Mouse (Mus musculus) midbrain, embryonic 12.5 days (tissue): Measurements from ENCODE around the gene Tsc1. TPM values are rescaled to one million over a fixed set of nuclear protein-coding genes. Genes with fewer than 3 reads are reported as not detected.

Source experiments
- ATAC-seq: fragments of 200-750 bp; cut with Nextera tagmentation; 2 replicates; pipeline ENCODE4 v1.8.0; 2017; ENCODE audit warnings: low read depth, moderate TSS enrichment, moderate library complexity; ENCODE audit not compliant: low FRiP score
- H3K27ac ChIP-seq: fragments of 300-500 bp; sonication (generic); replicated peaks from 2 replicates; pipeline ENCODE4 v1.5.1; 2016; ENCODE audit warnings: mild to moderate bottlenecking
- H3K27me3 ChIP-seq: fragments of 300-500 bp; sonication (generic); 2 replicates; pipeline ENCODE4 v1.6.1; 2016; ENCODE audit warnings: mild to moderate bottlenecking
- H3K36me3 ChIP-seq: fragments of 300-500 bp; sonication (generic); 2 replicates; pipeline ENCODE4 v1.6.1; 2016
- H3K4me1 ChIP-seq: fragments of 300-500 bp; sonication (generic); 2 replicates; pipeline ENCODE4 v1.6.1; 2016
- H3K4me2 ChIP-seq: fragments of 300-500 bp; sonication (generic); replicated peaks from 2 replicates; pipeline ENCODE4 v1.6.1; 2016; ENCODE audit warnings: mild to moderate bottlenecking, moderate library complexity
- H3K4me3 ChIP-seq: fragments of 300-500 bp; sonication (generic); 2 replicates; pipeline ENCODE4 v1.5.1; 2016; ENCODE audit warnings: mild to moderate bottlenecking
- H3K9ac ChIP-seq: fragments of 300-500 bp; sonication (generic); replicated peaks from 2 replicates; pipeline ENCODE4 v1.6.1; 2016; ENCODE audit warnings: mild to moderate bottlenecking, moderate library complexity
- H3K9me3 ChIP-seq: fragments of 300-500 bp; sonication (generic); 2 replicates; pipeline ENCODE4 v1.6.1; 2016; ENCODE audit warnings: mild to moderate bottlenecking
- WGBS: fragments of 180-500 bp; shearing (Covaris S2); methylation state at CpG from one replicate; pipeline ENCODE4 v1.1.7; 2016; 5-methylcytosine and 5-hydroxymethylcytosine counted together
- polyA plus RNA-seq: library from polyadenylated mRNA; unstranded; fragments of >200 nt; fragmentation: Nextera tagmentation; extraction: Ambion mirVana; gene quantifications from 2 replicates; pipeline ENCODE4 v1.2.1, GENCODE M21; 2016

Tsc1 gene
- 33.8 and 35.1 TPM in 2 replicates for polyA plus RNA-seq

GRCm38 (mm10) chr2:28640461-28641424, at the start of gene Tsc1:
Gene Tsc1 (plus strand): TSS chr2:28641228.
- H3K27ac ChIP-seq, result peak within 1 kb of the TSS; percentile 93
- peak within 1 kb of the TSS; percentile 100 for H3K4me3 ChIP-seq
- H3K9ac ChIP-seq, result peak within 1 kb of the TSS; percentile 94
- WGBS, result 3% methylated on average over 43 of the region's 47 CpGs
- no peaks in the 10 kb centered on the region for H3K9me3 ChIP-seq
- no peaks in the 10 kb centered on the region for H3K36me3 ChIP-seq
- ATAC-seq, result peak; percentile 95
- H3K4me1 ChIP-seq, result peaks cover 25% of the 10 kb centered on the region
- no peaks in the 10 kb centered on the region; the same call in 1 of the 2 replicates for H3K27me3 ChIP-seq
- H3K4me2 ChIP-seq, result peak within 1 kb of the TSS; percentile 86

GRCm38 (mm10) chr2:28591479-28591878, 49.5 kb upstream of the Tsc1 start:
- H3K9ac ChIP-seq, result no peak overlapping the region
- H3K9me3 ChIP-seq, result no peaks in the 10 kb centered on the region
- H3K4me1 ChIP-seq, result no peaks in the 10 kb centered on the region
- H3K27me3 ChIP-seq, result peaks cover 16% of the 10 kb centered on the region
- no peak overlapping the region for H3K4me3 ChIP-seq
- H3K36me3 ChIP-seq, result no peaks in the 10 kb centered on the region
- WGBS, result 88% methylated on average over 2 of the region's 2 CpGs
- no peak overlapping the region for H3K27ac ChIP-seq
- H3K4me2 ChIP-seq, result no peak overlapping the region
- no peak for ATAC-seq

GRCm38 (mm10) chr2:28592809-28593208, 48.2 kb upstream of the Tsc1 start:
- H3K27me3 ChIP-seq, result peaks cover 16% of the 10 kb centered on the region
- no peaks in the 10 kb centered on the region for H3K36me3 ChIP-seq
- H3K9me3 ChIP-seq, result no peaks in the 10 kb centered on the region
- no peaks in the 10 kb centered on the region for H3K4me1 ChIP-seq
- 8% methylated on average over 15 of the region's 15 CpGs for WGBS
- no peak overlapping the region for H3K4me2 ChIP-seq
- no peak overlapping the region for H3K27ac ChIP-seq
- no peak overlapping the region for H3K9ac ChIP-seq
- no peak overlapping the region for H3K4me3 ChIP-seq
- no peak for ATAC-seq

GRCm38 (mm10) chr2:28596021-28596420, 45.0 kb upstream of the Tsc1 start:
- WGBS, result 86% methylated on average over 7 of the region's 7 CpGs
- H3K4me3 ChIP-seq, result no peak overlapping the region
- H3K4me1 ChIP-seq, result peaks cover 8% of the 10 kb centered on the region; the same call in 1 of the 2 replicates
- H3K9ac ChIP-seq, result no peak overlapping the region
- H3K27me3 ChIP-seq, result peaks cover 9% of the 10 kb centered on the region
- ATAC-seq, result no peak
- H3K9me3 ChIP-seq, result no peaks in the 10 kb centered on the region
- no peak overlapping the region for H3K27ac ChIP-seq
- no peak overlapping the region for H3K4me2 ChIP-seq
- no peaks in the 10 kb centered on the region for H3K36me3 ChIP-seq

GRCm38 (mm10) chr2:28596998-28597397, 44.0 kb upstream of the Tsc1 start:
- peaks cover 9% of the 10 kb centered on the region for H3K27me3 ChIP-seq
- no peak overlapping the region for H3K4me2 ChIP-seq
- ATAC-seq, result no peak
- H3K36me3 ChIP-seq, result no peaks in the 10 kb centered on the region
- 89% methylated on average over 7 of the region's 7 CpGs for WGBS
- no peaks in the 10 kb centered on the region for H3K9me3 ChIP-seq
- peaks cover 8% of the 10 kb centered on the region; the same call in 1 of the 2 replicates for H3K4me1 ChIP-seq
- no peak overlapping the region for H3K4me3 ChIP-seq
- no peak overlapping the region for H3K9ac ChIP-seq
- H3K27ac ChIP-seq, result no peak overlapping the region

- ATAC-seq, result no peak
- peaks cover 9% of the 10 kb centered on the region for H3K27me3 ChIP-seq
- 75% methylated on average over 7 of the region's 7 CpGs for WGBS
- peaks cover 8% of the 10 kb centered on the region; the same call in 1 of the 2 replicates for H3K4me1 ChIP-seq
- H3K4me3 ChIP-seq, result no peak overlapping the region
- no peaks in the 10 kb centered on the region for H3K36me3 ChIP-seq
- H3K9ac ChIP-seq, result no peak overlapping the region
- no peaks in the 10 kb centered on the region for H3K9me3 ChIP-seq
- peak overlapping the region; percentile 26; the same call in 1 of the 2 replicates for H3K27ac ChIP-seq
- H3K4me2 ChIP-seq, result no peak overlapping the region
Observed at GRCm38 (mm10) chr2:28597733-28598547, 43.1 kb upstream of the Tsc1 start.

- Histone ChIP-seq H3K9me3 (no peaks in the 10 kb centered on the region), H3K36me3 (no peaks in the 10 kb centered on the region), H3K27ac (no peak overlapping the region), H3K4me1 (peaks cover 8% of the 10 kb centered on the region; the same call in 1 of the 2 replicates), H3K4me2 (no peak overlapping the region), H3K9ac (no peak overlapping the region), H3K27me3 (peaks cover 9% of the 10 kb centered on the region), H3K4me3 (no peak overlapping the region)
- ATAC-seq, result no peak
- WGBS, result 67% methylated on average over 12 of the region's 12 CpGs
Observed at GRCm38 (mm10) chr2:28598692-28599568, 42.1 kb upstream of the Tsc1 start.

- H3K27ac ChIP-seq, result no peak overlapping the region
- H3K9ac ChIP-seq, result no peak overlapping the region
- 82% methylated on average over 6 of the region's 6 CpGs for WGBS
Observed at GRCm38 (mm10) chr2:28599569-28599900, 41.5 kb upstream of the Tsc1 start.

GRCm38 (mm10) chr2:28601720-28602590, 39.1 kb upstream of the Tsc1 start:
- 61% methylated on average over 12 of the region's 12 CpGs for WGBS

More at GRCm38 (mm10) chr2:28599569-28599900, 41.5 kb upstream of the Tsc1 start:
- no peaks in the 10 kb centered on the region for H3K36me3 ChIP-seq
- H3K9me3 ChIP-seq, result no peaks in the 10 kb centered on the region
- no peak overlapping the region for H3K4me2 ChIP-seq
- H3K27me3 ChIP-seq, result peaks cover 3% of the 10 kb centered on the region
- peaks cover 8% of the 10 kb centered on the region; the same call in 1 of the 2 replicates for H3K4me1 ChIP-seq
- H3K4me3 ChIP-seq, result no peak overlapping the region
- no peak for ATAC-seq

GRCm38 (mm10) chr2:28603542-28603941, 37.5 kb upstream of the Tsc1 start:
- H3K4me1 ChIP-seq, result 0 out of 2 replicates have a peak, but pooled peaks cover 2% of the 10 kb centered on the region
- no peak overlapping the region for H3K4me3 ChIP-seq
- WGBS, result 95% methylated on average over 5 of the region's 5 CpGs
- no peaks in the 10 kb centered on the region for H3K36me3 ChIP-seq
- no peaks in the 10 kb centered on the region for H3K9me3 ChIP-seq
- no peak overlapping the region for H3K4me2 ChIP-seq
- no peaks in the 10 kb centered on the region; the same call in 1 of the 2 replicates for H3K27me3 ChIP-seq
- no peak overlapping the region for H3K9ac ChIP-seq
- no peak for ATAC-seq
- no peak overlapping the region for H3K27ac ChIP-seq

More at GRCm38 (mm10) chr2:28601720-28602590, 39.1 kb upstream of the Tsc1 start:
- no peak for ATAC-seq
- no peak overlapping the region for H3K4me3 ChIP-seq
- H3K36me3 ChIP-seq, result no peaks in the 10 kb centered on the region
- H3K27ac ChIP-seq, result no peak overlapping the region
- peaks cover 8% of the 10 kb centered on the region; the same call in 1 of the 2 replicates for H3K4me1 ChIP-seq
- H3K9me3 ChIP-seq, result no peaks in the 10 kb centered on the region
- H3K9ac ChIP-seq, result no peak overlapping the region
- no peak overlapping the region for H3K4me2 ChIP-seq
- H3K27me3 ChIP-seq, result no peaks in the 10 kb centered on the region; the same call in 1 of the 2 replicates
